Mouse (Mus musculus): ENCODE results near the gene Ndc1.

GRCm38 (mm10) chr4:107457602-107458001 lies 90.0 kb downstream of the Ndc1 start:
- TF ChIP-seq CTCF (IDR thresholded peaks at IDR 0.05; ENCODE audit: low read depth, low read length), result no peak
- TF ChIP-seq POLR2AphosphoS5 (IDR thresholded peaks at IDR 0.05; ENCODE audit: insufficient replicate concordance, low read depth, low read length), result no peak
- TF ChIP-seq GATA1 (IDR thresholded peaks at IDR 0.05; ENCODE audit: borderline replicate concordance, low read length), result no peak
- no peak for TF ChIP-seq TAL1 (conservative IDR thresholded peaks at IDR 0.05; ENCODE audit: low read depth, low read length)
